Mouse (Mus musculus) macrophage (primary cell): ENCODE measurements around the gene Fyn. TPM values are rescaled to one million over a fixed set of nuclear protein-coding genes. Genes with fewer than 3 reads are reported as not detected.

Experiments used
- H3K27ac ChIP-seq: fragments of 350-480 bp; formaldehyde crosslinking; 2 replicates; pipeline ENCODE4 v1.9.0; 2021
- H3K36me3 ChIP-seq: fragments of 350-480 bp; formaldehyde crosslinking; 2 replicates; pipeline ENCODE4 v1.9.0; 2021; ENCODE audit errors: inconsistent target
- H3K4me3 ChIP-seq: fragments of 350-480 bp; formaldehyde crosslinking; 2 replicates; pipeline ENCODE4 v1.9.0; 2021; ENCODE audit errors: inconsistent target
- H3K79me2 ChIP-seq: fragments of 350-480 bp; formaldehyde crosslinking; 2 replicates; pipeline ENCODE4 v1.9.0; 2021; ENCODE audit errors: inconsistent target
- WGBS: methylation state at CpG from one replicate; pipeline ENCODE4 v1.1.7; 2026; ENCODE audit warnings: inconsistent platforms; ENCODE audit not compliant: missing documents; 5-methylcytosine and 5-hydroxymethylcytosine counted together
- polyA plus RNA-seq: library from polyadenylated mRNA; stranded (reverse); fragments of 250-400 nt; gene quantifications from 3 replicates; pipeline ENCODE4 v1.2.4, GENCODE M21; 2018; ENCODE audit warnings: inconsistent platforms

Fyn gene
- polyA plus RNA-seq, 1 experiment from 2014 or later = 18.6 TPM

DNA sequence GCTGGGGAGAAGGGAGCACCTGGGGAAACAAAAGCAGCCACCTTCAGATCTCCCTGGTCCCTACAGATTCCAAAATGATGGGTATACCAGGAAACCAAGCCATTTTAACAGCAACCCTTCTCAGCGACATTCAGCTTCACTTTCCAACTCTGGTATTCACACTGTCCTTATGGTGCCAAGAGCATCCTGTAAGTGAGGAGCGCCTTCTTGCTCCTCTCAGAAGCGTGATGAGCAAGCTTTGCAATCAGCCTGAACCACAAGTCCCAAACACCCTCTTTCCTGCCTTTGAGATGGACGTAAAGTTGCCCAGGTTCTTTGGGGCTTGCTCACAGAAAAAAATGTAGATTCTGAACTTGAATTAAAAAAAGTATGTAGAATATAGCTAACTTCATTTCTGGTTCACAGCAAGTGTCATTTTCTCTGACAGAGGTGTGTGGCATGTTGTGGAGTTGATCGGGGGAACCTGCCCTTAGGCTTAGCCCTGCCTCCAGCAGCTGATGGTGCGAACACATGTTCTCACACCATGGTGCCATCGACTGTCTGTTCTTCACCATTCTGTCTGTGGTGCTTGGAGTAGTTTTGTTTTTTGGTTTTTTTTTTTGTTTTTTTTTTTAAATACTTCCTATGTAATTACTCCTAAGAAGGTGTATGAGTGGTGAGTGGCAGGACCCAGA is 102.5 kb downstream of the Fyn start:
- WGBS = 89% methylated on average over 7 of the region's 7 CpGs
- Histone ChIP-seq H3K79me2 (no peaks in the 10 kb centered on the region), H3K27ac (no peak overlapping the region), H3K36me3 (no peaks in the 10 kb centered on the region), H3K4me3 (no peak overlapping the region)

GRCm38 (mm10) chr10:39471714-39472531 is 103.3 kb downstream of the Fyn start:
- Histone ChIP-seq H3K36me3 (no peaks in the 10 kb centered on the region), H3K27ac (no peak overlapping the region), H3K79me2 (no peaks in the 10 kb centered on the region), H3K4me3 (no peak overlapping the region)
- 57% methylated on average over 15 of the region's 15 CpGs for WGBS

- no peak overlapping the region for H3K27ac ChIP-seq
- H3K79me2 ChIP-seq = no peaks in the 10 kb centered on the region
- WGBS = 85% methylated on average over 7 of the region's 7 CpGs
- no peak overlapping the region for H3K4me3 ChIP-seq
- no peaks in the 10 kb centered on the region for H3K36me3 ChIP-seq
These were observed 104.3 kb downstream of the Fyn start for GRCm38 (mm10) chr10:39472923-39473322.

GRCm38 (mm10) chr10:39479361-39479760 is 110.7 kb downstream of the Fyn start:
- Histone ChIP-seq H3K4me3 (no peak overlapping the region), H3K36me3 (no peaks in the 10 kb centered on the region), H3K79me2 (no peaks in the 10 kb centered on the region), H3K27ac (no peak overlapping the region)
- 46% methylated on average over 1 of the region's 1 CpGs for WGBS

DNA sequence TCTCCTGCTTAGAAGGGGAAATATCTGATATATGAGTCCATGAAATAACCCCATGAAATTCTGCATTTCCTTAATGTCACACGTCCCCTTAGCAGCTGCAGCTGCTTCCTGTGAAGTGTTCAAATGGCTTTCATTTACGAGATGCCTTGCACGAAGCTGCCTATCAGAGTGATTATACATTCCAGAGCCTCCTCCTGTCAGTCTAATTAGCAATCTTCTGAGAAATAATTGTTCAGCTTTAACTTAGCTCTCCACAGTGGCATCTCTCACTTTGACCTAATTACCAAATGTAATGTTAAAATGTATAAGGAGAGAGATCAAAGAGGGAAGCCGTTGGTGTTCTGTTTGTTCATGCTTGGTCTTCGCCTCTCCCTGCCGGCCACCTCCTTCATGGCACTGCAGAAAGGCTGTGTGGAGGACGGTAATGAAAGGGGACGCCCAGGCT is 115.7 kb downstream of the Fyn start:
- Histone ChIP-seq H3K4me3 (no peak overlapping the region), H3K79me2 (no peaks in the 10 kb centered on the region), H3K27ac (no peak overlapping the region), H3K36me3 (no peaks in the 10 kb centered on the region)
- 42% methylated on average over 8 of the region's 8 CpGs for WGBS

DNA sequence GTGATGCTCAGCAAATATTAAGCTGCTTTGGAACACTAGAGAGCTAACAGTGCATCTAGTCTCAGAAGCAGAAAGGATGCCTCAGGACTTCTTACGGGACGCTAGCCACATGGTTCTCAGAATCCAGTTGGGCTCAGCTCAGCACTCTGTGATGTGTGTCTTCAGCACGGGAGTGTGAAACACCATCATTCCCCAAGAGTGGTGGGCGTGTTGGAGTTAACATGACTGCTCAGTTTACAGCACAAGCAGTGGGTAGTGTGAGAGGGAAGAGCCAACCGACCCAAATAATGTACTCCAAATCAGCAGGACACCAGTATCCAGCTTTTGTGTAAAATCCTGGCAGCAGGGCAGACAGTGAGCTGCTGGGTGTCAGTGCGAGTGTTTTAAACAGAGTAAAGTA is 116.2 kb downstream of the Fyn start:
- H3K79me2 ChIP-seq = no peaks in the 10 kb centered on the region
- no peaks in the 10 kb centered on the region for H3K36me3 ChIP-seq
- 92% methylated on average over 6 of the region's 6 CpGs for WGBS
- H3K4me3 ChIP-seq = no peak overlapping the region
- H3K27ac ChIP-seq = no peak overlapping the region

DNA sequence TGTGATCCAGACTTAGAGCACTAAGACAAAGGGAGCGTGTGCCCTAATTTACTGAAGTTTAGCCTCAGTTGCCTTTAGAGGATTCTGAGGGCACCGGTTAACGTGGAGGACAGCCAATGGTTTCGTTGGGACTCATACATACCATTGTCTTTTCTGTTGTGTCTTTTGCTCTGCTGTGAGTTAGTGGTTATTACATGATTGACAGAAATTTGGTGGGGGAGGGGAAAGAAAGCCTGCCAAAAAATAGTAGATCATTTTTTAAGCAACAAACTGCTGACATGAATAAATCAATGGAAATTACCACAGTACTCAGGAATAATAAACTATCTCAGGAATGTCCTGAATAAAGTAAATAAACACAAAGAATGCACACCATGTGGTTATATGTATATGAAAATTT is 117.3 kb downstream of the Fyn start:
- H3K4me3 ChIP-seq = no peak overlapping the region
- no peaks in the 10 kb centered on the region for H3K79me2 ChIP-seq
- no peaks in the 10 kb centered on the region for H3K36me3 ChIP-seq
- H3K27ac ChIP-seq = no peak overlapping the region
- 96% methylated on average over 4 of the region's 4 CpGs for WGBS

GRCm38 (mm10) chr10:39486501-39487450 is 118.1 kb downstream of the Fyn start:
- no peak overlapping the region for H3K27ac ChIP-seq
- no peak overlapping the region for H3K4me3 ChIP-seq
- H3K79me2 ChIP-seq = no peaks in the 10 kb centered on the region
- 84% methylated on average over 11 of the region's 11 CpGs for WGBS
- no peaks in the 10 kb centered on the region for H3K36me3 ChIP-seq

DNA sequence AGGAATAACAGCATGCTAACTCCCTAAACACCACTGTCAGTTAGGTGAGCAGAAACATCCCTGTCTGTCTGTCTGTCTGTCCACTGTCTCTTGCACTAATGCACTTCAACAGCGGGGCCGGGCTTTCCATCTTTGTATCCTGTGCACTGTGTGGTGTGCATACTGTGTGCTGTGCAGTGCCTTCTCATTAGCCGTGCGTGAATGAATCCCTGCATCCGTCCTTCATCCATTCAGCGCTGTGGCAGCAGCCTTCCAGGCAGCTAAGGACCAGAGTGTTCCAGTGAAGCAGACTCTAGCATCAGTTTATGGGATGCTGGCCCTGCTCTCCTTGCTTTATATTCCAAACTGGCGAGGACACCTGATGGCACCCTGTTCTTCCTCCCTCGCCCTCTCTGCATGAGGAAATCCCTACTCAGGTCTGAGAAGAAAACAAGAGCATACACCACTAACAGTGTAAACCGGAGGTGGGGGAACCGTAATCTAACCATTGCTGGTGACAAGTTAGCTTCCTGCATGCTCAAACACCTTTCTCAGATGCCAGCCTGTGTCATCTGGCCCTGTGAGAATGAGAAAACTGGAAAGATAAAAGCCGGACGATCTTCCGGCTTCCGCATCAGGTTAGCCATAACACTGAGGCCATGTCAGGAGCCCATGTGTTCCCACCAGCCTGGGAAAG is 119.2 kb downstream of the Fyn start:
- no peak overlapping the region for H3K4me3 ChIP-seq
- no peak overlapping the region for H3K27ac ChIP-seq
- no peaks in the 10 kb centered on the region for H3K79me2 ChIP-seq
- H3K36me3 ChIP-seq = no peaks in the 10 kb centered on the region
- WGBS = 94% methylated on average over 14 of the region's 14 CpGs

DNA sequence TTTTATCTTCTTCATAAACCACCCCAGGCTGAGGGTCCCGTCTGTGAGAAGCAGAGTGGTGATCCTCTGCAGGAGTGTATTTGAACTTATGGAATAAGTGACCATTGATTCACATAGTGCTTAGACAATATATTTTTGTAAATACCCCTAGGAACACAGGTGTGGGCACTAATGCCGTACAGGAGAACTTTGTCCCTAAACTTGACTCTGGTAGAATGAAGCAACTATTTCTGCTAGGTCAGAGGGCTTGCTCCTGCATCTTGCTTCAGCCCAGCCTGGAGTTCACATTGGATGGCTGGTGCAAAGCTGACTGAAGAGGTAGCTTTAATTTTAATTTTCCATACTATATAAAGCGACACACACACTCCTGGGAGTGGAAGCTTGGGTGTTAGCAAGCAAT is 119.9 kb downstream of the Fyn start:
- H3K79me2 ChIP-seq = no peaks in the 10 kb centered on the region
- WGBS = 98% methylated on average over 3 of the region's 3 CpGs
- H3K27ac ChIP-seq = no peak overlapping the region
- H3K36me3 ChIP-seq = no peaks in the 10 kb centered on the region
- H3K4me3 ChIP-seq = no peak overlapping the region

DNA sequence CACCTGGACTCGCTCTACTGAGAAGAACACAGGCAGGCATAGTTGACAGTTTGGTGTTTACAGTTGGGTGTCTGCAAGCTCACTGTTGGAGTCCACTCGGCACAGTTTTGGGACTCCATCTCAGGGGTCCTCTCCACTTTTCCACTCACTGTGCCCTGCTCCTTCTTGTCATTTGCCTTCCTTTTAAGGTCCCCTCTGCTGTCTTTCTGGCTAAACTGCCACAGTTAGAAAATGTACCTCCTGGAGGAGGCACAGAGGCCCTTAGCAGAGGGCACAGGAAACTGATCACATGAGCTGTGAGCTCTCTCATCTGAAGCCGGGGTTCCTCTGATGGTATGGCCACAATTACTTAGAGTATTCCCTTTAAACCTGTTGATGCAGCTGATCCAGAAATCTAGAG is 120.3 kb downstream of the Fyn start:
- WGBS = 63% methylated on average over 3 of the region's 3 CpGs
- no peak overlapping the region for H3K4me3 ChIP-seq
- H3K79me2 ChIP-seq = no peaks in the 10 kb centered on the region
- no peaks in the 10 kb centered on the region for H3K36me3 ChIP-seq
- no peak overlapping the region for H3K27ac ChIP-seq

DNA sequence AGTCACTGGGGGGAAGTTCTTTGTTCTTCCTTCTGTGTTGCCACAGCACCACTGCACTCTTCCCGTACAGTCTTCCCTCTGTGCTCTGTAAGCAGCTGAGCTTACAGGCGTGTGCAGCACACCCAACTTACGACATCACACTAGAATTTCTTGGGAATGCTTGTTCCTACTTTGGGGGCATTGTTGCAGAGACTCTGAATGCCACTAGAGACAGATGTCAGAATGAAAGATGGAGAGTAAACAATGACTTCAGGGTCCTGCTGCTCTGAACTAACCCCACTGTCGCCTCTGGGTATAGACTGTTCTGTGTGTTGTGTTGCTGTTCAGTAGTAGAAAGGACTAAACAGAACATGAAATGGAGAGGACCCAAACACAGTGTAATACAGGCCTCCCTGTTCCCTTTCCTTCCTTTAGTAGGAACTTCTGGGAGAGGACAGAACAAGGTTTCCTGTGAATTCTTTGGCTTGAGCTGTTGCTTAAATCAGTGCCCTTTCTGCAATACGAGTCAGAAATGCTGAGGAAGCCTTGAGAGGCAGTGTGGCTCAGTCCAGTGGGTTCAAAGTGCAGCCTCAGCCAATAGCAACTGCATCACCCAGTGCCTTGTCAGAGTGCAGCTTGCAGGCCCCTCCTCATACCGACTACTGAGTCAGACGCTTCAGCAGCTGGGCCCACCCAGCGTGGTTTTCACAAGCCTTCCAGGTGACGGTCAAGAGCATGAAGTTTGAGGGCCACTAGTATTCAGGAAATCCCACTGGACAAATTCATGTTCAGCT is 121.9 kb downstream of the Fyn start:
- H3K36me3 ChIP-seq = no peaks in the 10 kb centered on the region
- 72% methylated on average over 9 of the region's 9 CpGs for WGBS
- H3K79me2 ChIP-seq = no peaks in the 10 kb centered on the region
- H3K4me3 ChIP-seq = no peak overlapping the region
- H3K27ac ChIP-seq = no peak overlapping the region

DNA sequence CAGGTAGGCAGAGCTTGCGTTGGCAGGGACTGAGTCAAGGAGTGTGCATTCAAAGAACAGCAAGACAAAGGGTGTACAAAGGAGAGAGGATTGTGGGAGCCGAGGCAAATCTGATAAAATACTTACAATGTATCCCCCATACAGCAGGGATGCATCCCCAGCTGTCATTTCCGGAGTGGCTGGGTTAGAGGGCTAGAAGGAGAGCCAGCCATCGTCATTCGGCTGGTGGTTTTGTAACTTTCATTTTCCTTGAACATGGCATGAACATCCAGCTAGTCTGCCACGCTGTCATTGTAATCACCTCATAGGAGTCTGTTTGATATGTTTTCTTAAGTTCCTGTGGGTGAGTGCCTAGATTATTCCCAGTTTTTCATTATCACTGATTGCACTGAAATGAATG is 123.5 kb downstream of the Fyn start:
- H3K4me3 ChIP-seq = no peak overlapping the region
- H3K79me2 ChIP-seq = no peaks in the 10 kb centered on the region
- H3K27ac ChIP-seq = no peak overlapping the region
- H3K36me3 ChIP-seq = no peaks in the 10 kb centered on the region
- whole genome bisulfite sequencing = 71% methylated on average over 6 of the region's 6 CpGs
